Mouse (Mus musculus): ENCODE measurements around the gene Tmem253.

Tmem253 gene

GRCm38 (mm10) chr14:51986153-51986505 is 29.3 kb upstream of the Tmem253 start:
- H3K27me3 ChIP-seq (ENCODE audit: insufficient read depth, low read length) = peaks cover 76% of the 10 kb centered on the region
- TF ChIP-seq NANOG (IDR thresholded peaks at IDR 0.05; ENCODE audit: borderline replicate concordance, low read length) (no peak), CTCF (conservative IDR thresholded peaks at IDR 0.05; ENCODE audit: low read length) (no peak), POU5F1 (IDR thresholded peaks at IDR 0.05; ENCODE audit: borderline replicate concordance, low read length) (no peak)
- no peaks in the 10 kb centered on the region for H3K36me3 ChIP-seq (ENCODE audit: insufficient read depth, low read length)
- H3K4me1 ChIP-seq (replicated peaks; ENCODE audit: low read depth, low read length) = peaks cover 43% of the 10 kb centered on the region
- H3K9me3 ChIP-seq (ENCODE audit: low read length) = no peaks in the 10 kb centered on the region
- H3K4me3 ChIP-seq (replicated peaks; ENCODE audit: low read length) = peak overlapping the region; percentile 81

- Histone ChIP-seq H3K4me1 (replicated peaks; ENCODE audit: low read depth, low read length) (peaks cover 43% of the 10 kb centered on the region), H3K36me3 (ENCODE audit: insufficient read depth, low read length) (no peaks in the 10 kb centered on the region), H3K9me3 (ENCODE audit: low read length) (no peaks in the 10 kb centered on the region), H3K4me3 (replicated peaks; ENCODE audit: low read length) (no peak overlapping the region), H3K27me3 (ENCODE audit: insufficient read depth, low read length) (peaks cover 73% of the 10 kb centered on the region)
- TF ChIP-seq NANOG (IDR thresholded peaks at IDR 0.05; ENCODE audit: borderline replicate concordance, low read length) (no peak), CTCF (conservative IDR thresholded peaks at IDR 0.05; ENCODE audit: low read length) (no peak), POU5F1 (IDR thresholded peaks at IDR 0.05; ENCODE audit: borderline replicate concordance, low read length) (no peak)
These were observed 28.3 kb upstream of the Tmem253 start for GRCm38 (mm10) chr14:51987177-51987576.

GRCm38 (mm10) chr14:51988731-51989130 is 26.7 kb upstream of the Tmem253 start:
- Histone ChIP-seq H3K9me3 (ENCODE audit: low read length) (no peaks in the 10 kb centered on the region), H3K4me3 (replicated peaks; ENCODE audit: low read length) (peak overlapping the region; percentile 65), H3K4me1 (replicated peaks; ENCODE audit: low read depth, low read length) (peaks cover 41% of the 10 kb centered on the region), H3K27me3 (ENCODE audit: insufficient read depth, low read length) (peaks cover 62% of the 10 kb centered on the region), H3K36me3 (ENCODE audit: insufficient read depth, low read length) (no peaks in the 10 kb centered on the region)
- TF ChIP-seq CTCF (conservative IDR thresholded peaks at IDR 0.05; ENCODE audit: low read length) (no peak), POU5F1 (IDR thresholded peaks at IDR 0.05; ENCODE audit: borderline replicate concordance, low read length) (no peak), NANOG (IDR thresholded peaks at IDR 0.05; ENCODE audit: borderline replicate concordance, low read length) (no peak)

GRCm38 (mm10) chr14:51989461-51989970 is 25.9 kb upstream of the Tmem253 start:
- Histone ChIP-seq H3K36me3 (ENCODE audit: insufficient read depth, low read length) (no peaks in the 10 kb centered on the region), H3K9me3 (ENCODE audit: low read length) (no peaks in the 10 kb centered on the region), H3K4me1 (replicated peaks; ENCODE audit: low read depth, low read length) (peaks cover 40% of the 10 kb centered on the region), H3K27me3 (ENCODE audit: insufficient read depth, low read length) (peaks cover 59% of the 10 kb centered on the region), H3K4me3 (replicated peaks; ENCODE audit: low read length) (peak overlapping the region; percentile 65)
- no peak for TF ChIP-seq NANOG (IDR thresholded peaks at IDR 0.05; ENCODE audit: borderline replicate concordance, low read length)
- no peak for TF ChIP-seq POU5F1 (IDR thresholded peaks at IDR 0.05; ENCODE audit: borderline replicate concordance, low read length)
- no peak for TF ChIP-seq CTCF (conservative IDR thresholded peaks at IDR 0.05; ENCODE audit: low read length)

GRCm38 (mm10) chr14:51994453-51994852 is 21.0 kb upstream of the Tmem253 start:
- H3K27me3 ChIP-seq (ENCODE audit: insufficient read depth, low read length) = peaks cover 42% of the 10 kb centered on the region

GRCm38 (mm10) chr14:51995219-51995871 is 20.1 kb upstream of the Tmem253 start:
- Histone ChIP-seq H3K27me3 (ENCODE audit: insufficient read depth, low read length) (peaks cover 35% of the 10 kb centered on the region), H3K9me3 (ENCODE audit: low read length) (no peaks in the 10 kb centered on the region), H3K4me1 (replicated peaks; ENCODE audit: low read depth, low read length) (peaks cover 41% of the 10 kb centered on the region), H3K36me3 (ENCODE audit: insufficient read depth, low read length) (no peaks in the 10 kb centered on the region), H3K4me3 (replicated peaks; ENCODE audit: low read length) (0 out of 2 replicates have a peak overlapping the region, but pooled peaks have one; percentile 32)
- no peak for TF ChIP-seq POU5F1 (IDR thresholded peaks at IDR 0.05; ENCODE audit: borderline replicate concordance, low read length)
- TF ChIP-seq CTCF (conservative IDR thresholded peaks at IDR 0.05; ENCODE audit: low read length) = no peak
- no peak for TF ChIP-seq NANOG (IDR thresholded peaks at IDR 0.05; ENCODE audit: borderline replicate concordance, low read length)

More at GRCm38 (mm10) chr14:51994453-51994852, 21.0 kb upstream of the Tmem253 start:
- no peak for TF ChIP-seq NANOG (IDR thresholded peaks at IDR 0.05; ENCODE audit: borderline replicate concordance, low read length)
- Histone ChIP-seq H3K9me3 (ENCODE audit: low read length) (no peaks in the 10 kb centered on the region), H3K36me3 (ENCODE audit: insufficient read depth, low read length) (no peaks in the 10 kb centered on the region), H3K4me3 (replicated peaks; ENCODE audit: low read length) (0 out of 2 replicates have a peak overlapping the region, but pooled peaks have one; percentile 32), H3K4me1 (replicated peaks; ENCODE audit: low read depth, low read length) (peaks cover 48% of the 10 kb centered on the region)

GRCm38 (mm10) chr14:51996231-51996841 is 19.1 kb upstream of the Tmem253 start:
- Histone ChIP-seq H3K9me3 (ENCODE audit: low read length) (no peaks in the 10 kb centered on the region), H3K4me3 (replicated peaks; ENCODE audit: low read length) (peak overlapping the region; percentile 70), H3K36me3 (ENCODE audit: insufficient read depth, low read length) (no peaks in the 10 kb centered on the region), H3K4me1 (replicated peaks; ENCODE audit: low read depth, low read length) (peaks cover 41% of the 10 kb centered on the region), H3K27me3 (ENCODE audit: insufficient read depth, low read length) (peaks cover 29% of the 10 kb centered on the region)
- TF ChIP-seq NANOG (IDR thresholded peaks at IDR 0.05; ENCODE audit: borderline replicate concordance, low read length) = no peak
- TF ChIP-seq POU5F1 (IDR thresholded peaks at IDR 0.05; ENCODE audit: borderline replicate concordance, low read length) = no peak
- TF ChIP-seq CTCF (conservative IDR thresholded peaks at IDR 0.05; ENCODE audit: low read length) = peak; percentile 46

GRCm38 (mm10) chr14:51996866-51997265 is 18.6 kb upstream of the Tmem253 start:
- peaks cover 29% of the 10 kb centered on the region for H3K27me3 ChIP-seq (ENCODE audit: insufficient read depth, low read length)

More at GRCm38 (mm10) chr14:51996866-51997265, 18.6 kb upstream of the Tmem253 start:
- H3K4me3 ChIP-seq (replicated peaks; ENCODE audit: low read length) = peak overlapping the region; percentile 70
- no peak for TF ChIP-seq POU5F1 (IDR thresholded peaks at IDR 0.05; ENCODE audit: borderline replicate concordance, low read length)
- H3K36me3 ChIP-seq (ENCODE audit: insufficient read depth, low read length) = peaks cover under 1% of the 10 kb centered on the region
- no peaks in the 10 kb centered on the region for H3K9me3 ChIP-seq (ENCODE audit: low read length)
- peaks cover 41% of the 10 kb centered on the region for H3K4me1 ChIP-seq (replicated peaks; ENCODE audit: low read depth, low read length)
